Mouse (Mus musculus) cerebellum, adult 2 months (tissue): ENCODE results near the gene Ptpa.

ENCODE experiments used
- CTCF ChIP-seq: fragments of 200-500 bp; IDR thresholded peaks from 2 replicates; pipeline ENCODE4 v1.5.1; 2011; ENCODE audit warnings: low read depth, mild to moderate bottlenecking, control low read depth, low read length, moderate library complexity, borderline replicate concordance; ENCODE audit not compliant: insufficient read depth
- POLR2A ChIP-seq: fragments of 200-500 bp; IDR thresholded peaks from 2 replicates; pipeline ENCODE4 v1.6.1; 2011; ENCODE audit warnings: low read length, control low read depth, borderline replicate concordance; ENCODE audit not compliant: insufficient read depth

DNA sequence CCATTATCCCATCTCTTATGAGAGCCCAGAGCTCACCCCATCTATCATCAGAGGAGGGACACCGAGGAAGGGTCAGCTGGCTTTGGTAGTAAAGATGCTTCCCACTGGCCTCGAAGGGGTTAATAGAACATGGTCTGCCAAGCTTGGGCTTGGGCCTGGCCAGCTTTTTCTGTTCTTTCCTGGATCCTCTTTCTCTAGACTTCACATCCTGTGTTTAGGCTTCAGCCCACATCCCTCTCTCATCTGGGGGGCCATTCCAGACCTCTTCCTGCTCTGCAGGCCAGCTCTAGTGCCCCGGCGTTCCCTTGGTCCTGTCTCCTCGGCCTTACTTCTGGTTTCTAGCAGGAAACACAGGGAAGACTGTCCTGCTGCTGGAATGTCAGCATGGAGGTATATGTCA lies 28.2 kb downstream of the Ptpa start:
- TF ChIP-seq POLR2A (no peak), CTCF (no peak)
